Mouse (Mus musculus) CH12.LX (cell line): Measurements from ENCODE around the gene Prkn. TPM values are rescaled to one million over a fixed set of nuclear protein-coding genes. Genes with fewer than 3 reads are reported as not detected.

Source experiments
- DNase-seq: peaks from one replicate; pipeline ENCODE4 v3.0.0-alpha.2; 2013; ENCODE audit errors: extremely low read depth
- H3K27ac ChIP-seq: 2 replicates; pipeline ENCODE4 v1.5.1; 2012; ENCODE audit warnings: low read depth, mild to moderate bottlenecking, control low read depth, moderate library complexity; ENCODE audit not compliant: insufficient read depth
- H3K27me3 ChIP-seq: replicated peaks from 2 replicates; pipeline ENCODE3; 2012; ENCODE audit warnings: inconsistent platforms
- H3K36me3 ChIP-seq, 2 experiments: replicated peaks in 1 of 2; 2 replicates each; pipeline versions ENCODE3 to v1.6.1; 2012; ENCODE audit warnings: inconsistent platforms in 1 of 2, low read length in 1 of 2, mild to moderate bottlenecking in 1 of 2, mixed read lengths in 1 of 2, moderate library complexity in 1 of 2; ENCODE audit not compliant: control insufficient read depth in 1 of 2, insufficient read depth in 1 of 2
- H3K4me1 ChIP-seq, 2 experiments: 2 replicates each; pipeline ENCODE4 v1.6.1; 2012; ENCODE audit warnings: inconsistent platforms in 1 of 2, moderate library complexity in 1 of 2; ENCODE audit not compliant: insufficient read depth in 2 of 2, control insufficient read depth in 1 of 2
- H3K4me2 ChIP-seq: 2 replicates; pipeline ENCODE4 v1.6.1; 2012; ENCODE audit warnings: low read depth, mild to moderate bottlenecking, control low read depth; ENCODE audit not compliant: poor library complexity, insufficient read depth, severe bottlenecking
- H3K4me3 ChIP-seq, 3 experiments: fragments of 150-350 bp in 1 of 3; sonication (generic) in 1 of 3; replicated peaks in 1 of 3; 2 replicates each; pipeline versions ENCODE3 to v1.5.1; 2011 to 2012; ENCODE audit warnings: low read depth in 2 of 3, low read length in 2 of 3, mild to moderate bottlenecking in 2 of 3, moderate library complexity in 2 of 3, control low read depth in 1 of 3, improper control_type of control experiment in 1 of 3, inconsistent platforms in 1 of 3, mixed read lengths in 1 of 3; ENCODE audit not compliant: poor library complexity in 1 of 3
- H3K79me2 ChIP-seq: replicated peaks from 2 replicates; pipeline ENCODE4 v1.6.1; 2012; ENCODE audit warnings: mild to moderate bottlenecking, moderate library complexity; ENCODE audit not compliant: control insufficient read depth, poor library complexity, insufficient read depth, severe bottlenecking; ENCODE audit errors: extremely low read depth
- H3K9ac ChIP-seq: 2 replicates; pipeline ENCODE4 v1.6.1; 2012; ENCODE audit warnings: low read depth, mild to moderate bottlenecking, control low read depth, moderate library complexity; ENCODE audit not compliant: insufficient read depth
- H3K9me3 ChIP-seq: replicated peaks from 2 replicates; pipeline ENCODE3; 2012; ENCODE audit warnings: low read length, inconsistent platforms, mixed read lengths
- BHLHE40 ChIP-seq: IDR thresholded peaks from 2 replicates; pipeline ENCODE4 v1.6.1; 2011; ENCODE audit warnings: mild to moderate bottlenecking, low read depth, low read length, improper control_type of control experiment
- CTCF ChIP-seq, 2 experiments: IDR thresholded peaks in 1 of 2; conservative IDR thresholded peaks in 1 of 2; 2 replicates each; pipeline ENCODE4 v1.5.1; 2011 to 2012; ENCODE audit warnings: low read depth in 2 of 2, low read length in 2 of 2, improper control_type of control experiment in 1 of 2, inconsistent platforms in 1 of 2, mild to moderate bottlenecking in 1 of 2, moderate library complexity in 1 of 2
- E2F4 ChIP-seq: IDR thresholded peaks from 2 replicates; pipeline ENCODE4 v1.6.1; 2011; ENCODE audit warnings: low read depth, low read length, improper control_type of control experiment; ENCODE audit not compliant: insufficient replicate concordance
- ELF1 ChIP-seq: IDR thresholded peaks from 2 replicates; pipeline ENCODE4 v1.6.1; 2014; ENCODE audit warnings: low read depth, mild to moderate bottlenecking, inconsistent platforms, low read length, improper control_type of control experiment
- EP300 ChIP-seq: IDR thresholded peaks from 2 replicates; pipeline ENCODE4 v1.6.1; 2011; ENCODE audit warnings: low read length, improper control_type of control experiment
- ETS1 ChIP-seq: conservative IDR thresholded peaks from 2 replicates; pipeline ENCODE4 v1.6.1; 2012; ENCODE audit warnings: low read depth, mild to moderate bottlenecking, inconsistent platforms, low read length, improper control_type of control experiment, moderate library complexity
- GABPA ChIP-seq: IDR thresholded peaks from 2 replicates; pipeline ENCODE4 v1.6.1; 2012; ENCODE audit warnings: low read depth, low read length, improper control_type of control experiment, inconsistent platforms; ENCODE audit not compliant: insufficient replicate concordance
- HCFC1 ChIP-seq: IDR thresholded peaks from 2 replicates; pipeline ENCODE4 v1.6.1; 2012; ENCODE audit warnings: low read depth, mild to moderate bottlenecking, inconsistent platforms, low read length, improper control_type of control experiment
- KAT2A ChIP-seq: IDR thresholded peaks from 2 replicates; pipeline ENCODE4 v1.6.1; 2012; ENCODE audit warnings: low read length, improper control_type of control experiment, inconsistent platforms; ENCODE audit not compliant: insufficient replicate concordance
- MAX ChIP-seq: IDR thresholded peaks from 2 replicates; pipeline ENCODE4 v1.6.1; 2011; ENCODE audit warnings: low read length, improper control_type of control experiment
- MEF2A ChIP-seq: IDR thresholded peaks from 2 replicates; pipeline ENCODE4 v1.6.1; 2014; ENCODE audit warnings: low read depth, mild to moderate bottlenecking, inconsistent platforms, low read length, improper control_type of control experiment, borderline replicate concordance
- MYC ChIP-seq: IDR thresholded peaks from 2 replicates; pipeline ENCODE4 v1.6.1; 2011; ENCODE audit warnings: low read depth, mild to moderate bottlenecking, improper control_type of control experiment, low read length
- NELFE ChIP-seq: IDR thresholded peaks from 2 replicates; pipeline ENCODE4 v1.6.1; 2011; ENCODE audit warnings: low read depth, low read length, improper control_type of control experiment
- NRF1 ChIP-seq: IDR thresholded peaks from 2 replicates; pipeline ENCODE4 v1.6.1; 2014; ENCODE audit warnings: low read depth, mild to moderate bottlenecking, inconsistent platforms, low read length, improper control_type of control experiment, moderate library complexity
- PAX5 ChIP-seq: IDR thresholded peaks from 2 replicates; pipeline ENCODE4 v1.6.1; 2012; ENCODE audit warnings: low read length, inconsistent platforms, mixed read lengths
- POLR2A ChIP-seq: IDR thresholded peaks from 2 replicates; pipeline ENCODE4 v1.6.1; 2011; ENCODE audit warnings: low read depth, mild to moderate bottlenecking, improper control_type of control experiment, low read length
- POLR2AphosphoS2 ChIP-seq: IDR thresholded peaks from 2 replicates; pipeline ENCODE4 v1.6.1; 2011; ENCODE audit warnings: low read depth, low read length, improper control_type of control experiment
- RCOR1 ChIP-seq: conservative IDR thresholded peaks from 2 replicates; pipeline ENCODE4 v1.6.1; 2012; ENCODE audit warnings: low read depth, mild to moderate bottlenecking, inconsistent platforms, low read length, improper control_type of control experiment
- SIN3A ChIP-seq: IDR thresholded peaks from 2 replicates; pipeline ENCODE4 v1.6.1; 2012; ENCODE audit warnings: low read length, improper control_type of control experiment, inconsistent platforms
- TBP ChIP-seq: conservative IDR thresholded peaks from 2 replicates; pipeline ENCODE4 v1.6.1; 2011; ENCODE audit warnings: low read depth, low read length, improper control_type of control experiment
- TCF12 ChIP-seq: IDR thresholded peaks from 2 replicates; pipeline ENCODE4 v1.6.1; 2014; ENCODE audit warnings: low read depth, mild to moderate bottlenecking, inconsistent platforms, low read length, improper control_type of control experiment
- UBTF ChIP-seq: IDR thresholded peaks from 2 replicates; pipeline ENCODE4 v1.6.1; 2012; ENCODE audit warnings: low read depth, mild to moderate bottlenecking, inconsistent platforms, low read length, improper control_type of control experiment, moderate library complexity
- USF1 ChIP-seq: IDR thresholded peaks from 2 replicates; pipeline ENCODE4 v1.6.1; 2014; ENCODE audit warnings: low read depth, mild to moderate bottlenecking, inconsistent platforms, low read length, improper control_type of control experiment
- USF2 ChIP-seq: conservative IDR thresholded peaks from 2 replicates; pipeline ENCODE4 v1.6.1; 2011; ENCODE audit warnings: low read depth, low read length, improper control_type of control experiment
- ZC3H11A ChIP-seq: IDR thresholded peaks from 2 replicates; pipeline ENCODE4 v1.6.1; 2012; ENCODE audit warnings: low read depth, mild to moderate bottlenecking, inconsistent platforms, low read length, improper control_type of control experiment
- ZKSCAN1 ChIP-seq: IDR thresholded peaks from 2 replicates; pipeline ENCODE4 v1.6.1; 2012; ENCODE audit warnings: low read depth, inconsistent platforms, low read length, improper control_type of control experiment, borderline replicate concordance
- ZMIZ1 ChIP-seq: IDR thresholded peaks from 2 replicates; pipeline ENCODE4 v1.6.1; 2012; ENCODE audit warnings: low read depth, mild to moderate bottlenecking, inconsistent platforms, low read length, improper control_type of control experiment
- ZNF384 ChIP-seq: IDR thresholded peaks from 2 replicates; pipeline ENCODE4 v1.6.1; 2012; ENCODE audit warnings: low read depth, low read length, improper control_type of control experiment, inconsistent platforms
- dilution Hi-C: fragments of 300-500 bp; cut with MboI; formaldehyde crosslinking; loops from 2 replicates; pipeline ENCODE4 v1.14.3; 2020; ENCODE audit warnings: low sequenced_read_pairs; ENCODE audit not compliant: extremely low pct_unique_long_range_greater_than_20kb, extremely low pct_ligation_motif_present
- in situ Hi-C: fragments of 300-500 bp; cut with MboI; formaldehyde crosslinking; loops from 3 replicates; pipeline ENCODE4 v1.14.3; 2019; ENCODE audit warnings: low sequenced_read_pairs, low pct_ligation_motif_present, low pct_unique_long_range_greater_than_20kb, mixed read lengths
- polyA plus RNA-seq: library from polyadenylated mRNA; unstranded; fragments of >175 nt; gene quantifications from 2 replicates; pipeline ENCODE4 v1.2.1, GENCODE M21; 2012; ENCODE audit warnings: low read depth; ENCODE audit not compliant: insufficient read length
- total RNA-seq, 2 experiments: library from RNA; depleted of rRNA; stranded (reverse); fragments of 300-350 nt in 1 of 2; fragments of >200 nt in 1 of 2; gene quantifications; 2 replicates each; pipeline ENCODE4 v1.2.3; 2012 to 2014

Prkn gene
- total and polyA plus RNA-seq, 3 experiments, result 0.08 TPM; not detected in 2

GRCm38 (mm10) chr17:11245040-11245439 is 404.9 kb downstream of the Prkn start:
- Histone ChIP-seq H3K4me1 (peaks cover 0 to 11% of the 10 kb centered on the region in 2 experiments; a peak in 2 of 4 replicates), H3K4me3 (no peak overlapping the region), H3K9ac (no peak overlapping the region), H3K36me3 (no peaks in the 10 kb centered on the region), H3K27me3 (no peaks in the 10 kb centered on the region), H3K79me2 (no peaks in the 10 kb centered on the region), H3K4me2 (no peak overlapping the region), H3K9me3 (no peaks in the 10 kb centered on the region), H3K27ac (no peak overlapping the region)
- no peak for DNase-seq
- TF ChIP-seq UBTF (no peak), BHLHE40 (no peak), TCF12 (no peak), ETS1 (no peak), MAX (no peak), ZMIZ1 (no peak), SIN3A (no peak), HCFC1 (no peak), MEF2A (no peak), ZC3H11A (no peak), KAT2A (no peak), POLR2AphosphoS2 (no peak), ELF1 (no peak), USF1 (no peak), EP300 (no peak), ZKSCAN1 (no peak), MYC (no peak)
- dilution Hi-C loops, result no loop called here
- in situ Hi-C loops, result no loop called here

GRCm38 (mm10) chr17:11249216-11249615 is 409.0 kb downstream of the Prkn start:
- no peak overlapping the region for H3K9ac ChIP-seq
- H3K27ac ChIP-seq, result no peak overlapping the region
- no peak for TF ChIP-seq ZNF384
- no peak for TF ChIP-seq TCF12
- TF ChIP-seq EP300, result no peak
- no peak for TF ChIP-seq PAX5
- TF ChIP-seq KAT2A, result no peak
- no peak for TF ChIP-seq NRF1
- TF ChIP-seq RCOR1, result no peak
- no peak for TF ChIP-seq USF1
- no peak for TF ChIP-seq E2F4
- no peak for TF ChIP-seq NELFE
- no peak for TF ChIP-seq CTCF (conservative IDR thresholded peaks at IDR 0.05 in 1 of 2, IDR thresholded peaks at IDR 0.05 in 1 of 2; ENCODE audit: low read depth in 2 of 2, low read length in 2 of 2)
- no peak for TF ChIP-seq GABPA
- TF ChIP-seq ZC3H11A, result no peak
- TF ChIP-seq TBP, result no peak
- no peak for TF ChIP-seq MAX
- TF ChIP-seq USF2, result no peak
- TF ChIP-seq POLR2A, result no peak
- no peak for DNase-seq
- no peak overlapping the region for H3K4me2 ChIP-seq
- dilution Hi-C loops, result no loop called here
- no peaks in the 10 kb centered on the region for H3K79me2 ChIP-seq
- no peaks in the 10 kb centered on the region for H3K9me3 ChIP-seq
- H3K4me3 ChIP-seq, result no peak overlapping the region
- no peaks in the 10 kb centered on the region for H3K36me3 ChIP-seq
- in situ Hi-C loops, result no loop called here
- H3K4me1 ChIP-seq, result no peaks in the 10 kb centered on the region
- no peaks in the 10 kb centered on the region for H3K27me3 ChIP-seq
